Mouse (Mus musculus) limb, embryonic 13.5 days (tissue): ENCODE measurements around the gene Arid5a. TPM values are rescaled to one million over a fixed set of nuclear protein-coding genes. Genes with fewer than 3 reads are reported as not detected.

Source experiments
- microRNA-seq: library from miRNA; unstranded; fragments of <30 nt; microRNA quantifications from one replicate; pipeline ENCODE4, GENCODE M21; 2016
- polyA plus RNA-seq: library from polyadenylated mRNA; unstranded; fragments of >200 nt; fragmentation: Nextera tagmentation; extraction: Ambion mirVana; gene quantifications from 2 replicates; pipeline ENCODE4 v1.2.1, GENCODE M21; 2015

Gene Arid5a
- polyA plus RNA-seq, 1 experiment from 2014 or later = 9.2 TPM

Small RNA genes lying within 50 kb of the gene (microRNA-seq; reads per million reads assigned to microRNA genes)
- not detected for gene Mir6898

Other genes starting within 250 kb of the Arid5a start
- gene Hs6st1, start 239.3 kb upstream of the Arid5a start, polyA plus RNA-seq = 5.0 and 5.7 TPM in 2 replicates
- gene Uggt1, start 63.0 kb upstream of the Arid5a start, polyA plus RNA-seq = 52.4 and 54.6 TPM in 2 replicates
- gene Neurl3, start 33.1 kb upstream of the Arid5a start, polyA plus RNA-seq = 0.83 and 2.0 TPM in 2 replicates
- gene Kansl3, start 61.4 kb downstream of the Arid5a start, polyA plus RNA-seq = 48.3 and 49.5 TPM in 2 replicates
- gene Fer1l5, start 64.6 kb downstream of the Arid5a start, polyA plus RNA-seq = 0.97 and 1.1 TPM in 2 replicates
- 53.2 and 56.8 TPM in 2 replicates for gene Lman2l, start 137.5 kb downstream of the Arid5a start, polyA plus RNA-seq
- 19.5 and 20.4 TPM in 2 replicates for gene Cnnm4, start 163.9 kb downstream of the Arid5a start, polyA plus RNA-seq
- 3.7 and 4.4 TPM in 2 replicates for gene Cnnm3, start 204.1 kb downstream of the Arid5a start, polyA plus RNA-seq
- gene Ankrd23, start 229.2 kb downstream of the Arid5a start, polyA plus RNA-seq = 20.1 and 20.8 TPM in 2 replicates
- 0.33 and 0.92 TPM in 2 replicates for gene Gm42417, start 231.7 kb downstream of the Arid5a start, polyA plus RNA-seq
- gene Ankrd39, start 239.7 kb downstream of the Arid5a start, polyA plus RNA-seq = 27.7 and 28.0 TPM in 2 replicates